Mouse (Mus musculus) stomach, embryonic 16.5 days (tissue): ENCODE measurements at regions not wholly inside any gene's neighbourhood (a gene's known extent, or its start where the extent isn't known, plus 50 kb on each side); places are given as distances from the start of the nearest gene placed in this dataset.

Source experiments
- ATAC-seq: fragments of 200-750 bp; cut with Nextera tagmentation; 2 replicates; pipeline ENCODE4 v1.8.0; 2017; ENCODE audit warnings: moderate number of reproducible peaks, moderate TSS enrichment; ENCODE audit not compliant: insufficient read depth, low FRiP score
- H3K27ac ChIP-seq: fragments of 300-500 bp; sonication (generic); 2 replicates; pipeline ENCODE4 v1.5.1; 2014; ENCODE audit warnings: low read length
- H3K27me3 ChIP-seq: fragments of 300-500 bp; sonication (generic); 2 replicates; pipeline ENCODE4 v1.6.1; 2014; ENCODE audit warnings: low read length, control low read depth, mixed read lengths; ENCODE audit not compliant: control insufficient read depth, insufficient read depth
- H3K36me3 ChIP-seq: fragments of 300-500 bp; sonication (generic); 2 replicates; pipeline ENCODE4 v1.6.1; 2014; ENCODE audit warnings: low read length; ENCODE audit not compliant: control insufficient read depth, insufficient read depth
- H3K4me1 ChIP-seq: fragments of 300-500 bp; sonication (generic); 2 replicates; pipeline ENCODE4 v1.6.1; 2014; ENCODE audit warnings: low read length, control low read depth, mixed read lengths; ENCODE audit not compliant: control insufficient read depth, insufficient read depth
- H3K4me2 ChIP-seq: fragments of 300-500 bp; sonication (generic); 2 replicates; pipeline ENCODE4 v1.6.1; 2014; ENCODE audit warnings: low read depth, low read length, mixed read lengths
- H3K4me3 ChIP-seq: fragments of 300-500 bp; sonication (generic); replicated peaks from 2 replicates; pipeline ENCODE4 v1.5.1; 2014; ENCODE audit warnings: mild to moderate bottlenecking, low read length
- H3K9ac ChIP-seq: fragments of 300-500 bp; sonication (generic); 2 replicates; pipeline ENCODE4 v1.6.1; 2014; ENCODE audit warnings: low read length
- H3K9me3 ChIP-seq: fragments of 300-500 bp; sonication (generic); replicated peaks from 2 replicates; pipeline ENCODE4 v1.6.1; 2016; ENCODE audit warnings: low read length, control low read depth; ENCODE audit not compliant: control insufficient read depth
- WGBS: fragments of 180-500 bp; shearing (Covaris S2); extraction: QIAGEN DNeasy Blood & Tissue Kit; methylation state at CpG from one replicate; pipeline ENCODE4 v1.1.7; 2014; 5-methylcytosine and 5-hydroxymethylcytosine counted together

GRCm38 (mm10) chr3:37908456-37908855, 184.2 kb upstream of the Gm5148 start:
- Histone ChIP-seq H3K9ac (no peak overlapping the region), H3K27ac (peak overlapping the region; percentile 13; the same call in 1 of the 2 replicates), H3K27me3 (no peaks in the 10 kb centered on the region), H3K4me1 (peaks cover 19% of the 10 kb centered on the region), H3K4me2 (no peak overlapping the region), H3K36me3 (no peaks in the 10 kb centered on the region), H3K4me3 (no peak overlapping the region), H3K9me3 (no peaks in the 10 kb centered on the region)
- WGBS, result 71% methylated on average over 6 of the region's 6 CpGs
- ATAC-seq, result no peak

- Histone ChIP-seq H3K9me3 (no peaks in the 10 kb centered on the region), H3K9ac (no peak overlapping the region), H3K27me3 (no peaks in the 10 kb centered on the region), H3K4me1 (peaks cover 19% of the 10 kb centered on the region), H3K27ac (peak overlapping the region; percentile 47), H3K36me3 (no peaks in the 10 kb centered on the region), H3K4me2 (peak overlapping the region; percentile 14; the same call in 1 of the 2 replicates), H3K4me3 (no peak overlapping the region)
- ATAC-seq, result peak; percentile 76; the same call in 1 of the 2 replicates
- 13% methylated on average over 14 of the region's 14 CpGs for WGBS
These were observed 183.3 kb upstream of the Gm5148 start for GRCm38 (mm10) chr3:37907432-37908088.

- no peaks in the 10 kb centered on the region for H3K9me3 ChIP-seq
- 13% methylated on average over 5 of the region's 5 CpGs for WGBS
- no peaks in the 10 kb centered on the region for H3K36me3 ChIP-seq
- peak overlapping the region; percentile 14; the same call in 1 of the 2 replicates for H3K4me2 ChIP-seq
- H3K4me3 ChIP-seq, result no peak overlapping the region
- peaks cover 19% of the 10 kb centered on the region for H3K4me1 ChIP-seq
- peak; percentile 48; the same call in 1 of the 2 replicates for ATAC-seq
- no peaks in the 10 kb centered on the region for H3K27me3 ChIP-seq
- peak overlapping the region; percentile 47; the same call in 1 of the 2 replicates for H3K27ac ChIP-seq
- H3K9ac ChIP-seq, result 0 out of 2 replicates have a peak overlapping the region, but pooled peaks have one; percentile 12
These were observed 182.5 kb upstream of the Gm5148 start for GRCm38 (mm10) chr3:37906806-37907251.

GRCm38 (mm10) chr3:37904188-37904587, 179.9 kb upstream of the Gm5148 start:
- 66% methylated on average over 3 of the region's 3 CpGs for WGBS
- H3K27me3 ChIP-seq, result no peaks in the 10 kb centered on the region

GRCm38 (mm10) chr3:37903482-37903881, 179.2 kb upstream of the Gm5148 start:
- 82% methylated on average over 3 of the region's 3 CpGs for WGBS
- Histone ChIP-seq H3K27me3 (no peaks in the 10 kb centered on the region), H3K4me2 (no peak overlapping the region), H3K4me1 (peaks cover 18% of the 10 kb centered on the region), H3K4me3 (no peak overlapping the region), H3K9ac (no peak overlapping the region), H3K9me3 (no peaks in the 10 kb centered on the region), H3K27ac (no peak overlapping the region), H3K36me3 (no peaks in the 10 kb centered on the region)
- ATAC-seq, result no peak

More at GRCm38 (mm10) chr3:37904188-37904587, 179.9 kb upstream of the Gm5148 start:
- H3K9ac ChIP-seq, result no peak overlapping the region
- no peaks in the 10 kb centered on the region for H3K9me3 ChIP-seq
- no peaks in the 10 kb centered on the region for H3K36me3 ChIP-seq
- peaks cover 19% of the 10 kb centered on the region for H3K4me1 ChIP-seq
- ATAC-seq, result no peak
- H3K4me2 ChIP-seq, result no peak overlapping the region
- no peak overlapping the region for H3K4me3 ChIP-seq
- no peak overlapping the region for H3K27ac ChIP-seq

GRCm38 (mm10) chr3:37903021-37903420, 178.7 kb upstream of the Gm5148 start:
- Histone ChIP-seq H3K4me3 (no peak overlapping the region), H3K4me2 (no peak overlapping the region), H3K36me3 (no peaks in the 10 kb centered on the region), H3K27ac (no peak overlapping the region), H3K27me3 (no peaks in the 10 kb centered on the region), H3K9ac (no peak overlapping the region), H3K4me1 (peaks cover 14% of the 10 kb centered on the region), H3K9me3 (no peaks in the 10 kb centered on the region)
- WGBS, result 88% methylated on average over 4 of the region's 4 CpGs
- no peak for ATAC-seq

- Histone ChIP-seq H3K4me3 (no peak overlapping the region), H3K4me2 (no peak overlapping the region), H3K36me3 (no peaks in the 10 kb centered on the region), H3K9me3 (peaks cover 3% of the 10 kb centered on the region; the same call in 1 of the 2 replicates), H3K27me3 (no peaks in the 10 kb centered on the region), H3K9ac (no peak overlapping the region), H3K4me1 (peaks cover 3% of the 10 kb centered on the region; the same call in 1 of the 2 replicates), H3K27ac (no peak overlapping the region)
- WGBS, result 44% methylated on average over 3 of the region's 3 CpGs
- no peak for ATAC-seq
These were observed 173.1 kb upstream of the Gm5148 start for GRCm38 (mm10) chr3:37897392-37897791.

GRCm38 (mm10) chr3:37896821-37897311, 172.6 kb upstream of the Gm5148 start:
- peak; percentile 72; the same call in 1 of the 2 replicates for ATAC-seq
- Histone ChIP-seq H3K27ac (peak overlapping the region; percentile 49; the same call in 1 of the 2 replicates), H3K9me3 (peaks cover 3% of the 10 kb centered on the region; the same call in 1 of the 2 replicates), H3K9ac (peak overlapping the region; percentile 51), H3K36me3 (no peaks in the 10 kb centered on the region), H3K27me3 (no peaks in the 10 kb centered on the region), H3K4me1 (peaks cover 3% of the 10 kb centered on the region; the same call in 1 of the 2 replicates), H3K4me3 (peak overlapping the region; percentile 16; the same call in 1 of the 2 replicates), H3K4me2 (peak overlapping the region; percentile 40)
- WGBS, result 9% methylated on average over 17 of the region's 17 CpGs

DNA sequence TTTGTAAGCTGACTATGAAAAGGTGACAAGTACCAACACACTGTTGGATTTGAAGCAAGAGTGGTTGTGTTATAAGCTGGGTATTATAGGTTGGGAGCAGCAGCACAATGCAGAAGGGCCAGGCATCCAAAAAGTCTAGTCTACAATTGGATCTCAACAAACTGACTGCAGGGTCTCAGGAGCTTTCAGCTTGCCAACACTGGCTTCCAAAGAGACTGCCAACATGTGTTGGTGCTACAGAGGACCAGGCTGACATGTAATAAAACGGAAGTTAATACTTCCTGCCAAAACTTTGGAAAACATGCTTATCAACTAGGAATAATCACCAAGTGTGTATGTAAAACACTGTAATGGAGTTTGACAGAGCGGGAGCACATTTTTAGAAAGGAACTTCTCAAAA, 170.3 kb upstream of the Gm5148 start:
- Histone ChIP-seq H3K27me3 (no peaks in the 10 kb centered on the region), H3K9ac (no peak overlapping the region), H3K27ac (no peak overlapping the region), H3K4me1 (peaks cover 3% of the 10 kb centered on the region; the same call in 1 of the 2 replicates), H3K4me3 (no peak overlapping the region), H3K36me3 (no peaks in the 10 kb centered on the region), H3K9me3 (peaks cover 3% of the 10 kb centered on the region; the same call in 1 of the 2 replicates), H3K4me2 (no peak overlapping the region)
- ATAC-seq, result no peak
- WGBS, result 43% methylated on average over 2 of the region's 2 CpGs
